Mouse (Mus musculus) MEL (cell line): Measurements from ENCODE around the gene Dhrs3.

Source experiments
- CTCF ChIP-seq, 3 experiments: IDR thresholded peaks in 2 of 3; conservative IDR thresholded peaks in 1 of 3; 2 replicates each; pipeline ENCODE4 v1.5.1; 2011 to 2012; ENCODE audit warnings: low read length in 3 of 3, low read depth in 2 of 3, mild to moderate bottlenecking in 2 of 3, improper control_type of control experiment in 1 of 3, inconsistent platforms in 1 of 3, mixed read lengths in 1 of 3, moderate library complexity in 1 of 3; ENCODE audit not compliant: control insufficient read depth in 1 of 3, insufficient read depth in 1 of 3, poor library complexity in 1 of 3, severe bottlenecking in 1 of 3
- JUND ChIP-seq: IDR thresholded peaks from 2 replicates; pipeline ENCODE4 v1.6.1; 2011; ENCODE audit warnings: low read depth, mild to moderate bottlenecking, improper control_type of control experiment, low read length
- POLR2A ChIP-seq, 2 experiments: IDR thresholded peaks; 2 replicates each; pipeline ENCODE4 v1.6.1; 2011 to 2012; ENCODE audit warnings: low read length in 2 of 2, mild to moderate bottlenecking in 2 of 2, control low read depth in 1 of 2, improper control_type of control experiment in 1 of 2, low read depth in 1 of 2, moderate library complexity in 1 of 2; ENCODE audit not compliant: control insufficient read depth in 1 of 2, insufficient read depth in 1 of 2, poor library complexity in 1 of 2

DNA sequence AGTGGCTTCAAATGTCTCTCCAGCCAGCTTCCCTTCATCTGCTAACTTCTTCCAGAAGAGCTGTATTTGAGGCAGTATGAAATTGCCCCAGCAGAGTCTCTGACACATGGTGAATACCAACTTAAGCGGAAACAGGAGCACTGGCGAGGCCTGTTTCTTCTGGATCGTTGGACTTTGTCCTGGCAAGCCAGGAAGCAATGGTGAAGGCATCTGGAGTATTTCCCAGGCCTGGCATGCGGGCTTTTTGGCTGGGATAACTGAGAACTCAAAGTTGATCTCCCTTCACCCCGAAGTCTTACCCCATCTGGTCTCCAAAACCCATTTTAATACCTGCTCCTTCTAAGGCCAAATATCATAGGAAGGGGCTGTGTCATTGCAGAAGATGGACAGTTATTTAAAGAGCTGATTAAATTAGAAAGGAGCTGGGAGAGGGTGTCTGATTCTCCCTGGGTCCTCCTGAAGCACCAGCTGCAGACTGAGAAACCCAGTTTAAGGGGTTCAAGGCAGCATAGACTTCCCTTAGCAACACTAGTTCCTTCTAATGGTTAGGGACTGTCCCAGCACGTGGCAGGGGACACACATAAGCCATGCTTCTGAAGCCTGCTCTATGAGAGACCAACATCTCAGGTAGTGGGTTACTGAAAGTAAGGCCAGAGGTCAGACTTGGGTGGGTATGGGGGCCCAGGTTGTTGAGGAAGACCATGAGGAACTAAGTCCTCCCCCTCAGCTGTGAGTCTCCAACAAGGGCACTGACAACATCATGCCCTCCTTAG, 80.5 kb downstream of the Dhrs3 start:
- TF ChIP-seq POLR2A (IDR thresholded peaks at IDR 0.05; ENCODE audit: control insufficient read depth in 1 of 2, insufficient read depth in 1 of 2, low read depth in 1 of 2, low read length in 2 of 2, poor library complexity in 1 of 2) (no peak), CTCF (IDR thresholded peaks at IDR 0.05 in 2 of 3, conservative IDR thresholded peaks at IDR 0.05 in 1 of 3; ENCODE audit: control insufficient read depth in 1 of 3, insufficient read depth in 1 of 3, low read depth in 2 of 3, low read length in 3 of 3, poor library complexity in 1 of 3, severe bottlenecking in 1 of 3) (no peak), JUND (no peak)
